Mouse (Mus musculus) MEL (cell line): ENCODE results near the gene Olfr643. TPM values are rescaled to one million over a fixed set of nuclear protein-coding genes. Genes with fewer than 3 reads are reported as not detected.

Experiments used
- DNase-seq: peaks from one replicate; pipeline ENCODE4 v3.0.0; 2011; ENCODE audit warnings: low read depth, low spot score
- H3K27ac ChIP-seq: 2 replicates; pipeline ENCODE4 v1.5.1; 2012; ENCODE audit warnings: low read depth, mild to moderate bottlenecking, control low read depth, low read length, moderate library complexity; ENCODE audit not compliant: control insufficient read depth
- H3K27me3 ChIP-seq, 2 experiments: fragments of 150-350 bp in 1 of 2; sonication (generic) in 1 of 2; 2 replicates each; pipeline ENCODE4 v1.6.1; 2012; ENCODE audit warnings: low read length in 2 of 2, mild to moderate bottlenecking in 2 of 2, improper control_type of control experiment in 1 of 2, moderate library complexity in 1 of 2; ENCODE audit not compliant: insufficient read depth in 2 of 2, control insufficient read depth in 1 of 2
- H3K36me3 ChIP-seq, 2 experiments: 2 replicates each; pipeline ENCODE4 v1.6.1; 2012 to 2014; ENCODE audit warnings: low read length in 2 of 2, improper control_type of control experiment in 1 of 2, inconsistent platforms in 1 of 2, mild to moderate bottlenecking in 1 of 2; ENCODE audit not compliant: insufficient read depth in 2 of 2, control insufficient read depth in 1 of 2
- H3K4me1 ChIP-seq, 2 experiments: fragments of 150-350 bp in 1 of 2; sonication (generic) in 1 of 2; 2 replicates each; pipeline ENCODE4 v1.6.1; 2012; ENCODE audit warnings: low read length in 2 of 2, improper control_type of control experiment in 1 of 2, mild to moderate bottlenecking in 1 of 2; ENCODE audit not compliant: insufficient read depth in 2 of 2, control insufficient read depth in 1 of 2
- H3K4me3 ChIP-seq, 2 experiments: fragments of 150-350 bp in 1 of 2; sonication (generic) in 1 of 2; 2 replicates each; pipeline ENCODE4 v1.5.1; 2012; ENCODE audit warnings: low read depth in 2 of 2, low read length in 2 of 2, mild to moderate bottlenecking in 2 of 2, moderate library complexity in 2 of 2, control low read depth in 1 of 2, improper control_type of control experiment in 1 of 2; ENCODE audit not compliant: control insufficient read depth in 1 of 2, insufficient read depth in 1 of 2
- H3K79me2 ChIP-seq: 2 replicates; pipeline ENCODE4 v1.6.1; 2012; ENCODE audit warnings: mild to moderate bottlenecking, low read length, moderate library complexity; ENCODE audit not compliant: control insufficient read depth, poor library complexity, insufficient read depth
- H3K9ac ChIP-seq: 2 replicates; pipeline ENCODE4 v1.6.1; 2012; ENCODE audit warnings: low read depth, mild to moderate bottlenecking, control low read depth, low read length, moderate library complexity; ENCODE audit not compliant: control insufficient read depth, poor library complexity, severe bottlenecking
- H3K9me3 ChIP-seq: fragments of 150-350 bp; sonication (generic); replicated peaks from 2 replicates; pipeline ENCODE4 v1.6.1; 2012; ENCODE audit warnings: mild to moderate bottlenecking, low read length, improper control_type of control experiment, moderate library complexity; ENCODE audit not compliant: insufficient read depth
- BHLHE40 ChIP-seq: IDR thresholded peaks from 2 replicates; pipeline ENCODE4 v1.6.1; 2012; ENCODE audit warnings: low read depth, mild to moderate bottlenecking, inconsistent platforms, low read length, improper control_type of control experiment, borderline replicate concordance
- CHD1 ChIP-seq: IDR thresholded peaks from 2 replicates; pipeline ENCODE4 v1.6.1; 2012; ENCODE audit warnings: low read depth, mild to moderate bottlenecking, inconsistent platforms, low read length, improper control_type of control experiment
- E2F4 ChIP-seq: IDR thresholded peaks from 2 replicates; pipeline ENCODE4 v1.6.1; 2011; ENCODE audit warnings: low read depth, low read length, improper control_type of control experiment, borderline replicate concordance
- ELF1 ChIP-seq: IDR thresholded peaks from 2 replicates; pipeline ENCODE4 v1.6.1; 2014; ENCODE audit warnings: low read depth, mild to moderate bottlenecking, inconsistent platforms, low read length, improper control_type of control experiment, moderate library complexity
- ETS1 ChIP-seq: IDR thresholded peaks from 2 replicates; pipeline ENCODE4 v1.6.1; 2012; ENCODE audit warnings: low read depth, mild to moderate bottlenecking, inconsistent platforms, low read length, improper control_type of control experiment, moderate library complexity
- HCFC1 ChIP-seq: IDR thresholded peaks from 2 replicates; pipeline ENCODE4 v1.6.1; 2012; ENCODE audit warnings: low read depth, mild to moderate bottlenecking, inconsistent platforms, low read length, improper control_type of control experiment, moderate library complexity
- JUND ChIP-seq: IDR thresholded peaks from 2 replicates; pipeline ENCODE4 v1.6.1; 2011; ENCODE audit warnings: low read depth, mild to moderate bottlenecking, improper control_type of control experiment, low read length
- MAFK ChIP-seq: IDR thresholded peaks from 2 replicates; pipeline ENCODE4 v1.6.1; 2011; ENCODE audit warnings: low read depth, mild to moderate bottlenecking, low read length, improper control_type of control experiment, borderline replicate concordance
- MAX ChIP-seq: IDR thresholded peaks from 2 replicates; pipeline ENCODE4 v1.6.1; 2011; ENCODE audit warnings: low read length, improper control_type of control experiment
- MAZ ChIP-seq: IDR thresholded peaks from 2 replicates; pipeline ENCODE4 v1.6.1; 2012; ENCODE audit warnings: low read depth, mild to moderate bottlenecking, inconsistent platforms, low read length, improper control_type of control experiment
- MEF2A ChIP-seq: IDR thresholded peaks from 2 replicates; pipeline ENCODE4 v1.6.1; 2014; ENCODE audit warnings: low read depth, mild to moderate bottlenecking, inconsistent platforms, low read length, improper control_type of control experiment; ENCODE audit not compliant: poor library complexity, insufficient replicate concordance, severe bottlenecking; ENCODE audit errors: extremely low read depth
- MXI1 ChIP-seq: IDR thresholded peaks from 2 replicates; pipeline ENCODE4 v1.6.1; 2011; ENCODE audit warnings: mild to moderate bottlenecking, low read depth, low read length, improper control_type of control experiment
- MYB ChIP-seq: IDR thresholded peaks from 2 replicates; pipeline ENCODE4 v1.6.1; 2011; ENCODE audit warnings: mild to moderate bottlenecking, low read depth, low read length, improper control_type of control experiment
- POLR2A ChIP-seq, 2 experiments: IDR thresholded peaks; 2 replicates each; pipeline ENCODE4 v1.6.1; 2011 to 2012; ENCODE audit warnings: low read length in 2 of 2, mild to moderate bottlenecking in 2 of 2, control low read depth in 1 of 2, improper control_type of control experiment in 1 of 2, low read depth in 1 of 2, moderate library complexity in 1 of 2; ENCODE audit not compliant: control insufficient read depth in 1 of 2, insufficient read depth in 1 of 2, poor library complexity in 1 of 2
- POLR2AphosphoS2 ChIP-seq: IDR thresholded peaks from 2 replicates; pipeline ENCODE4 v1.6.1; 2011; ENCODE audit warnings: low read length, improper control_type of control experiment
- POLR2AphosphoS5 ChIP-seq: IDR thresholded peaks from 2 replicates; pipeline ENCODE4 v1.6.1; 2012; ENCODE audit warnings: low read depth, borderline replicate concordance, mild to moderate bottlenecking, inconsistent platforms, low read length, moderate library complexity, mixed read lengths
- RAD21 ChIP-seq: IDR thresholded peaks from 2 replicates; pipeline ENCODE4 v1.6.1; 2011; ENCODE audit warnings: mild to moderate bottlenecking, low read depth, low read length, improper control_type of control experiment
- SIN3A ChIP-seq: IDR thresholded peaks from 2 replicates; pipeline ENCODE4 v1.6.1; 2012; ENCODE audit warnings: low read length, improper control_type of control experiment, inconsistent platforms
- SMC3 ChIP-seq: IDR thresholded peaks from 2 replicates; pipeline ENCODE4 v1.6.1; 2011; ENCODE audit warnings: low read depth, low read length, improper control_type of control experiment
- TAL1 ChIP-seq: IDR thresholded peaks from 2 replicates; pipeline ENCODE4 v1.6.1; 2012; ENCODE audit warnings: mild to moderate bottlenecking, inconsistent platforms, low read length, moderate library complexity, mixed read lengths
- TBP ChIP-seq: IDR thresholded peaks from 2 replicates; pipeline ENCODE4 v1.8.0; 2011; ENCODE audit warnings: low read depth, low read length, improper control_type of control experiment
- TCF12 ChIP-seq: IDR thresholded peaks from 2 replicates; pipeline ENCODE4 v1.6.1; 2014; ENCODE audit warnings: low read depth, mild to moderate bottlenecking, inconsistent platforms, low read length, improper control_type of control experiment, moderate library complexity
- USF1 ChIP-seq: IDR thresholded peaks from 2 replicates; pipeline ENCODE4 v1.6.1; 2014; ENCODE audit warnings: low read depth, mild to moderate bottlenecking, inconsistent platforms, low read length, improper control_type of control experiment, moderate library complexity
- USF2 ChIP-seq, 2 experiments: IDR thresholded peaks; 2 replicates each; pipeline ENCODE4 v1.6.1; 2011 to 2012; ENCODE audit warnings: improper control_type of control experiment in 2 of 2, low read length in 2 of 2, borderline replicate concordance in 1 of 2, inconsistent platforms in 1 of 2, low read depth in 1 of 2, mild to moderate bottlenecking in 1 of 2; ENCODE audit not compliant: insufficient read depth in 1 of 2
- ZC3H11A ChIP-seq: IDR thresholded peaks from 2 replicates; pipeline ENCODE4 v1.6.1; 2012; ENCODE audit warnings: low read depth, mild to moderate bottlenecking, inconsistent platforms, low read length, improper control_type of control experiment
- ZMIZ1 ChIP-seq: IDR thresholded peaks from 2 replicates; pipeline ENCODE4 v1.6.1; 2012; ENCODE audit warnings: low read depth, mild to moderate bottlenecking, inconsistent platforms, low read length, improper control_type of control experiment, moderate library complexity
- ZNF384 ChIP-seq: IDR thresholded peaks from 2 replicates; pipeline ENCODE4 v1.6.1; 2012; ENCODE audit warnings: low read depth, mild to moderate bottlenecking, inconsistent platforms, low read length, improper control_type of control experiment
- polyA plus RNA-seq, 2 experiments: library from polyadenylated mRNA; stranded (reverse) in 1 of 2; unstranded in 1 of 2; fragments of >175 nt in 1 of 2; fragments of >200 nt in 1 of 2; gene quantifications; 2 replicates each; pipeline versions ENCODE4 v1.2.1 to v1.2.4; 2012; ENCODE audit warnings: low replicate concordance in 2 of 2, low read depth in 1 of 2; ENCODE audit not compliant: insufficient read length in 2 of 2, insufficient read depth in 1 of 2, missing spikeins in 1 of 2
- total RNA-seq: library from RNA; depleted of rRNA; stranded (reverse); fragments of 300-350 nt; gene quantifications from 2 replicates; pipeline ENCODE4 v1.2.3, GENCODE M21; 2012

The Olfr643 gene
- total and polyA plus RNA-seq, 3 experiments = not detected

- H3K27ac ChIP-seq = no peak overlapping the region
- DNase-seq = no peak
- no peaks in the 10 kb centered on the region for H3K9me3 ChIP-seq
- H3K27me3 ChIP-seq = no peaks in the 10 kb centered on the region; a peak in 1 of 4 replicates
- no peak overlapping the region for H3K9ac ChIP-seq
- H3K36me3 ChIP-seq = no peaks in the 10 kb centered on the region
- TF ChIP-seq ETS1 (no peak), USF1 (no peak), CHD1 (no peak), JUND (no peak), MYB (no peak), HCFC1 (no peak), MAZ (no peak), POLR2A (IDR thresholded peaks at IDR 0.05; ENCODE audit: control insufficient read depth in 1 of 2, insufficient read depth in 1 of 2, low read depth in 1 of 2, low read length in 2 of 2, poor library complexity in 1 of 2) (no peak), POLR2AphosphoS2 (no peak), MEF2A (no peak), ZC3H11A (no peak), MAFK (no peak), POLR2AphosphoS5 (no peak), RAD21 (no peak), ZMIZ1 (no peak), E2F4 (no peak), ELF1 (no peak), ZNF384 (no peak)
- no peak overlapping the region for H3K4me3 ChIP-seq
- H3K4me1 ChIP-seq = no peaks in the 10 kb centered on the region
- no peaks in the 10 kb centered on the region for H3K79me2 ChIP-seq
Measured at GRCm38 (mm10) chr7:104179074-104179473, 41.9 kb upstream of the Olfr643 start.

- Histone ChIP-seq H3K79me2 (no peaks in the 10 kb centered on the region), H3K36me3 (no peaks in the 10 kb centered on the region), H3K9ac (no peak overlapping the region), H3K4me3 (no peak overlapping the region), H3K27me3 (no peaks in the 10 kb centered on the region; a peak in 1 of 4 replicates), H3K9me3 (no peaks in the 10 kb centered on the region), H3K27ac (no peak overlapping the region), H3K4me1 (no peaks in the 10 kb centered on the region)
- TF ChIP-seq MAX (no peak), USF1 (no peak), MEF2A (no peak), E2F4 (no peak), BHLHE40 (no peak), USF2 (IDR thresholded peaks at IDR 0.05; ENCODE audit: borderline replicate concordance in 1 of 2, insufficient read depth in 1 of 2, low read depth in 1 of 2, low read length in 2 of 2) (no peak), TCF12 (no peak), TBP (no peak), MXI1 (no peak), TAL1 (no peak), SIN3A (no peak), SMC3 (no peak)
- DNase-seq = no peak
Measured at GRCm38 (mm10) chr7:104178422-104179054, 41.3 kb upstream of the Olfr643 start.
